Mouse (Mus musculus) heart, embryonic 10.5 days (tissue): ENCODE data around the gene Zfp217. TPM values are rescaled to one million over a fixed set of nuclear protein-coding genes. Genes with fewer than 3 reads are reported as not detected.

Experiments used
- DNase-seq: peaks from one replicate; pipeline ENCODE4 v3.0.0-alpha.2; 2017; ENCODE audit warnings: low spot score
- H3K27ac ChIP-seq: fragments of 300-500 bp; sonication (generic); 2 replicates; pipeline ENCODE4 v1.5.1; 2016; ENCODE audit warnings: mild to moderate bottlenecking
- H3K27me3 ChIP-seq: fragments of 300-500 bp; sonication (generic); 2 replicates; pipeline ENCODE4 v1.6.1; 2016; ENCODE audit warnings: mild to moderate bottlenecking; ENCODE audit not compliant: poor library complexity, insufficient read depth, severe bottlenecking
- H3K36me3 ChIP-seq: fragments of 300-500 bp; sonication (generic); 2 replicates; pipeline ENCODE4 v1.6.1; 2016; ENCODE audit warnings: mild to moderate bottlenecking, moderate library complexity
- H3K4me1 ChIP-seq: fragments of 300-500 bp; sonication (generic); 2 replicates; pipeline ENCODE4 v1.6.1; 2016; ENCODE audit warnings: mild to moderate bottlenecking
- H3K4me3 ChIP-seq: fragments of 300-500 bp; sonication (generic); 2 replicates; pipeline ENCODE4 v1.5.1; 2016; ENCODE audit warnings: mild to moderate bottlenecking, moderate library complexity
- H3K9me3 ChIP-seq: fragments of 300-500 bp; sonication (generic); 2 replicates; pipeline ENCODE4 v1.6.1; 2016; ENCODE audit warnings: mild to moderate bottlenecking, moderate library complexity
- WGBS: fragments of 180-500 bp; shearing (Covaris S2); methylation state at CpG from one replicate; pipeline ENCODE4 v1.1.7; 2016; 5-methylcytosine and 5-hydroxymethylcytosine counted together
- polyA plus RNA-seq: library from polyadenylated mRNA; unstranded; fragments of >200 nt; fragmentation: Nextera tagmentation; extraction: Ambion mirVana; gene quantifications from 2 replicates; pipeline ENCODE4 v1.2.1, GENCODE M21; 2016

The Zfp217 gene
- polyA plus RNA-seq, 1 experiment from 2014 or later: 3.7 TPM

GRCm38 (mm10) chr2:170060066-170060465, 87.8 kb downstream of the Zfp217 start:
- H3K27me3 ChIP-seq: no peaks in the 10 kb centered on the region
- H3K36me3 ChIP-seq: no peaks in the 10 kb centered on the region
- WGBS: 60% methylated on average over 4 of the region's 4 CpGs
- H3K4me1 ChIP-seq: no peaks in the 10 kb centered on the region
- no peak overlapping the region for H3K4me3 ChIP-seq
- DNase-seq: no peak
- no peaks in the 10 kb centered on the region for H3K9me3 ChIP-seq
- H3K27ac ChIP-seq: no peak overlapping the region

- no peak overlapping the region for H3K27ac ChIP-seq
- 88% methylated on average over 14 of the region's 14 CpGs for WGBS
- H3K4me3 ChIP-seq: no peak overlapping the region
- H3K9me3 ChIP-seq: no peaks in the 10 kb centered on the region
- DNase-seq: no peak
- H3K36me3 ChIP-seq: no peaks in the 10 kb centered on the region
- no peaks in the 10 kb centered on the region for H3K27me3 ChIP-seq
- no peaks in the 10 kb centered on the region for H3K4me1 ChIP-seq
Measured at GRCm38 (mm10) chr2:170058774-170059173, 89.1 kb downstream of the Zfp217 start.
